ENCODE assay signal across 1 mouse cellular context in the genomic region with DNA sequence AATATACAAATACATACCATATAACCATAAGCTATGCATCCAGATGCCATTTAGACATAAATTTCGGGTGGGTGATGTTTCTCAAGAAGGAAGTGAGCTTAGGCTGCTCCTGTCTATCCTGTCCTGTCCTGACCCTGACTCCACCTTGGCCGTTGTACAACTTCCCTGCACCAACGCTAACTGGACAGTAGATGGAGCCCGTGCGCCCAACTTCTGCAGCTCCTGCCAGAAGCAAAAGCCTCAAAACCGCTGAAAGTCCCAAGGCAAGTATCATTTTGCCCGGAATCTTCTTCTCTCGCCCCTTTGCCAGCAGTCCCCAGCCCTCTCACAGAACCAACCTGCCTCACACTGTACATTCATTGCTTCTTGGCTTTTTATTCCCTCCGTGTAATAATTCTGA.
TF ChIP-seq lines count a peak whose summit lies in the region.

No protein-coding gene starts in this region.

TF ChIP-seq in CH12.LX, 34 proteins besides CTCF, POLR2A, EP300 and RAD21 (continued from another document):
- TF ChIP-seq ZC3H11A (IDR thresholded peaks at IDR 0.05; ENCODE audit: low read depth, low read length) (peak; percentile 27; the same call in 1 of the 2 replicates), SMC3 (IDR thresholded peaks at IDR 0.05; ENCODE audit: low read depth, low read length) (peak; percentile 85), CHD1 (IDR thresholded peaks at IDR 0.05; ENCODE audit: low read depth, low read length) (no peak)
